ENCODE assay signal across 8 mouse cellular contexts in the genomic region with DNA sequence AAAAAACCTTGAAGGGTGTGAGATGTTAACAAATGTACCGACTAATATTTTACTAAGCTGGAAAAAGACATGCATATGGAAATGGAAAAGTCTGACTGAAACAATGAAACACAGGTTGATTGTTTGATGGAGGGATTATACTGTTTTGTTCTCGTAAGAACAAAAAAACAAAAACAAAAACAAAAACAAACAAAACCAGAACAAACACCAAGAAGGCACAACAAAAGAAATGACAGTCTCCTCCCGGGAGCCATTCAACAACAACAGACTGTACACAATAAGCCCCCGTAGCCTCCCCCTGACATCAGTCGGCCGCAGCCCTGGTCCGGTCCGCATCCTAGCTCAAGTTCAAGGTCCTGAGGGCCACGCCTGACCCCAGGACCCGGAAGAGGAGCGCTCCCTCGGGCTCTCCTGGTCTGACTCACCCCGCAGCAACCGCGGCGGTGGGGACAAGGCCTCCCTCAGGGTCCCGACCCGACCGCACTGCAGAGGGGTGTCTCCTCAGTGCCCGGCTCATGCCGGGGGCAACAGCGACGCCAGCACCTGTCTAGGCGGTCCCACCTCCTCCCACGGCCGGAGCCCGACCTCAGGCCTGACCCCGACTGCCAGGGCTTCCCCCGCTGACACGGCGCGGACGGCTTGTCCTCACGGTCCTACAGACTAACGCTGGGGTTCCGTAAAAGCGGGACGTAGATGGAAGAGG. TPM values are rescaled to one million over a fixed set of nuclear protein-coding genes. Genes with fewer than 3 reads are reported as not detected.
A peak's percentile ranks its signal among the peaks of the same experiment; 100 is the strongest.
DNase-seq lines count a peak whose midpoint lies in the region; ATAC-seq and TF ChIP-seq lines count a peak whose summit lies in the region.

No protein-coding gene starts in this region.

- H3K27ac ChIP-seq in heart, embryonic 13.5 days (replicated peaks) = peak overlapping the region; percentile 66
- peak overlapping the region; percentile 80 for H3K27ac ChIP-seq in hindbrain, embryonic 12.5 days
- H3K27ac ChIP-seq in macrophage = peak overlapping the region; percentile 52

- peaks cover 28% of the 10 kb centered on the region for H3K4me1 ChIP-seq in heart, embryonic 13.5 days
- H3K4me1 ChIP-seq in E14TG2a.4 (replicated peaks; ENCODE audit: low read depth, low read length) = peaks cover 48% of the 10 kb centered on the region
- peaks cover 25% of the 10 kb centered on the region for H3K4me1 ChIP-seq in hindbrain, embryonic 12.5 days

- ATAC-seq in heart, embryonic 13.5 days (ENCODE audit: extremely low read depth, insufficient number of reproducible peaks, low FRiP score, low TSS enrichment) = peak; percentile 85
- peak; percentile 53 for ATAC-seq in common myeloid progenitor, adult 5-6 weeks (replicated peaks; ENCODE audit: low read depth, poor library complexity, severe bottlenecking)
- peak; percentile 78 for ATAC-seq in hindbrain, embryonic 12.5 days (ENCODE audit: low FRiP score)

- DNase-seq in heart, postnatal 25 days (ENCODE audit: low spot score) = no peak
- no peak for DNase-seq in frontal cortex, postnatal 25 days (ENCODE audit: low spot score in 2 of 2)
- DNase-seq in layer of hippocampus, adult 11-12 months (ENCODE audit: low spot score) = no peak

- intact Hi-C loops in heart, postnatal 25 days (cut with DNase I) = loop anchor here (5.0 kb wide), 2 partner anchors 80 to 85 kb away; partner anchors contain the start of genes Ap1g1 and Pkd1l3

- H3K36me3 ChIP-seq in heart, embryonic 13.5 days = peaks cover 7% of the 10 kb centered on the region
- H3K36me3 ChIP-seq in E14TG2a.4 (ENCODE audit: insufficient read depth, low read length) = no peaks in the 10 kb centered on the region
- H3K36me3 ChIP-seq in hindbrain, embryonic 12.5 days = no peaks in the 10 kb centered on the region
- no peaks in the 10 kb centered on the region for H3K36me3 ChIP-seq in macrophage (ENCODE audit: inconsistent target)

- H3K27me3 ChIP-seq in heart, embryonic 13.5 days (replicated peaks) = no peaks in the 10 kb centered on the region
- peaks cover 18% of the 10 kb centered on the region for H3K27me3 ChIP-seq in E14TG2a.4 (ENCODE audit: insufficient read depth, low read length)
- no peaks in the 10 kb centered on the region for H3K27me3 ChIP-seq in hindbrain, embryonic 12.5 days

- peak overlapping the region; percentile 94 for H3K9ac ChIP-seq in heart, embryonic 13.5 days
- H3K9ac ChIP-seq in hindbrain, embryonic 12.5 days = peak overlapping the region; percentile 95

- H3K79me2 ChIP-seq in macrophage (ENCODE audit: inconsistent target) = peaks cover 56% of the 10 kb centered on the region

- WGBS in heart, embryonic 13.5 days = under 1% methylated on average over 38 of the region's 38 CpGs
- under 1% methylated on average over 38 of the region's 38 CpGs for WGBS in hindbrain, embryonic 12.5 days
- WGBS in macrophage (ENCODE audit: missing documents) = 2% methylated on average over 37 of the region's 38 CpGs

- peak overlapping the region; percentile 77 for H3K4me3 ChIP-seq in heart, embryonic 13.5 days
- H3K4me3 ChIP-seq in E14TG2a.4 (replicated peaks; ENCODE audit: low read length) (peak overlapping the region; percentile 95), macrophage (ENCODE audit: inconsistent target) (peak overlapping the region; percentile 55)
- peak overlapping the region; percentile 93 for H3K4me3 ChIP-seq in hindbrain, embryonic 12.5 days

- TF ChIP-seq CTCF in E14TG2a.4 (conservative IDR thresholded peaks at IDR 0.05; ENCODE audit: low read length) = no peak

- no peaks in the 10 kb centered on the region for H3K9me3 ChIP-seq in heart, embryonic 13.5 days
- no peaks in the 10 kb centered on the region for H3K9me3 ChIP-seq in E14TG2a.4 (ENCODE audit: low read length)
- H3K9me3 ChIP-seq in hindbrain, embryonic 12.5 days (replicated peaks) = no peaks in the 10 kb centered on the region

- H3K4me2 ChIP-seq in heart, embryonic 13.5 days = peak overlapping the region; percentile 79
- H3K4me2 ChIP-seq in hindbrain, embryonic 12.5 days (replicated peaks) = peak overlapping the region; percentile 61

RNA-seq across cellular contexts. Expression of gene Ist1, which starts 0.5 kb away (rescaled TPM):
- polyA plus RNA-seq in heart, embryonic 13.5 days (2015; fragmentation: Nextera tagmentation; extraction: Ambion mirVana) = 81.0 and 84.8 TPM in 2 replicates
- total RNA-seq in heart, postnatal 25 days (2021) = 10 to 100 TPM; 36.7 to 45.7 TPM
- total RNA-seq in common myeloid progenitor, adult 5-6 weeks (2017) = 63.5 and 85.4 TPM in 2 replicates
- 185 and 186 TPM in 2 replicates for polyA plus RNA-seq in hindbrain, embryonic 12.5 days (2016; fragmentation: Nextera tagmentation; extraction: Ambion mirVana)
- 100 to 1,000 TPM; 184 to 290 (median 245) TPM for total RNA-seq in macrophage (2018; cell fraction: chromatin; rRNA removed)
- 100 to 1,000 TPM; 108 to 165 (median 124) TPM for total RNA-seq in macrophage (2018; cell fraction: cytosol; rRNA removed)
- 100 to 1,000 TPM; 141 to 322 (median 221) TPM for total RNA-seq in macrophage (2018; cell fraction: nucleus; rRNA removed)
- 79.1 to 112 TPM (median 87.3 TPM) in 3 replicates for polyA plus RNA-seq in macrophage (2018)

RNA-seq across cellular contexts. Expression of gene Zfp821, which starts 12.8 kb away (rescaled TPM):
- polyA plus RNA-seq in heart, embryonic 13.5 days (2015; fragmentation: Nextera tagmentation; extraction: Ambion mirVana) = 18.4 and 19.4 TPM in 2 replicates
- 1 to 10 TPM; 6.1 to 7.3 TPM for total RNA-seq in heart, postnatal 25 days (2021)
- total RNA-seq in common myeloid progenitor, adult 5-6 weeks (2017) = 4.3 and 7.5 TPM in 2 replicates
- polyA plus RNA-seq in hindbrain, embryonic 12.5 days (2016; fragmentation: Nextera tagmentation; extraction: Ambion mirVana) = 77.0 and 80.2 TPM in 2 replicates
- 10 to 100 TPM; 13.6 to 93.8 (median 54.6) TPM for total RNA-seq in macrophage (2018; cell fraction: chromatin; rRNA removed)
- 10 to 100 TPM in 21 of 26 experiments, 1 to 10 TPM in 5; 6.2 to 30.2 (median 17.2) TPM for total RNA-seq in macrophage (2018; cell fraction: cytosol; rRNA removed)
- 10 to 100 TPM; 13.0 to 68.1 (median 39.5) TPM for total RNA-seq in macrophage (2018; cell fraction: nucleus; rRNA removed)
- polyA plus RNA-seq in macrophage (2018) = 9.2 to 15.3 TPM (median 14.5 TPM) in 3 replicates

RNA-seq across cellular contexts. Expression of gene Atxn1l, which starts 44.9 kb away (rescaled TPM):
- polyA plus RNA-seq in heart, embryonic 13.5 days (2015; fragmentation: Nextera tagmentation; extraction: Ambion mirVana) = 4.3 and 4.4 TPM in 2 replicates
- total RNA-seq in heart, postnatal 25 days (2021) = 10 to 100 TPM; 20.1 to 20.5 TPM
- total RNA-seq in common myeloid progenitor, adult 5-6 weeks (2017) = 8.9 and 13.4 TPM in 2 replicates
- 8.1 and 8.4 TPM in 2 replicates for polyA plus RNA-seq in hindbrain, embryonic 12.5 days (2016; fragmentation: Nextera tagmentation; extraction: Ambion mirVana)
- total RNA-seq in macrophage (2018; cell fraction: chromatin; rRNA removed) = 10 to 100 TPM; 21.0 to 37.6 (median 30.0) TPM
- 10 to 100 TPM; 13.8 to 31.9 (median 22.2) TPM for total RNA-seq in macrophage (2018; cell fraction: cytosol; rRNA removed)
- total RNA-seq in macrophage (2018; cell fraction: nucleus; rRNA removed) = 10 to 100 TPM; 22.5 to 41.8 (median 30.4) TPM
- polyA plus RNA-seq in macrophage (2018) = 15.8 to 17.7 TPM (median 17.0 TPM) in 3 replicates
